Mouse (Mus musculus) urinary bladder, postnatal 10 days (tissue): ENCODE data around the gene Brinp2.

Source experiments
- DNase-seq: peaks from one replicate; pipeline ENCODE4 v3.0.0; 2022; ENCODE audit warnings: low spot score

Gene Brinp2

DNA sequence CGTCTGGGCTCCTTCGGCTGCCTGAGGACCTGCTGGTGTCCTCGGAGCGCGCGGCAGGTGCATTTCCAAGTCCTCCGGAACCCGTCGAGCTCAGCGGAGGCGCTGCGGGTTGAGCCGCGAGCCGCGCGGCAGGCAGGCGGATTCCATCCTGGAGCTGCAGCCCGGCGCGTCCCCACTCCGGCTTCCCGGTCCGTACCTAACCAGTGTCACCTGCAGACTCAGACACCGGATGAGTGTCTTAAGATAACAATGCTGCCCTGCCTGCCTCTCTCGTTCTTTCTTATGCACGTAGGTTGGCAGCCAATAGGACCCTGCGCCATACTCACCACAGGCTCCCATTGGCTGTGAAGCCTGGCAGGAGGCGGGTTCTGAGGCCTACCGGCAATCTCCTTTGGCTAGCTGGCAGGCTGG, at the start of gene Brinp2:
TSS of gene Brinp2 (minus strand) at position 276 of the 411 bp plus-strand sequence.
- no peak for DNase-seq

DNA sequence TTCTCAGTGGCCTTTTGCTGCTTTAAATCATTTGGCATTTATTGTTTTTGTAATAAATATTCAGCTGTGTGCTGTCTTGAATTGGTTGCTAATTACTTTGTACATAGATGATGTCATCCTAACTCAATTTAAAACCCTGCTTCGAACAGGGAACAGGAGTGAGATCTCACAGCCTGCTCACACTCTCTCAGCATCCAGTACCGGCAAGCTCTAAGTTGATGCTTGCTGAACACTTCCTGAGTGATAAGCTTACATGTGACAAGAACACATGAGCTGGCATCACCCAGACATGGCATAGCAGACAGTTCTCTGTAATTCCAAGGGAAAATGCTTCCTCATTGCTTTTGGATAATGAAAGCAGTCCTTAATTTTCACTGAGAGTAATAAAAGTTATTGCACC, 44.8 kb upstream of the Brinp2 start:
- no peak for DNase-seq

DNA sequence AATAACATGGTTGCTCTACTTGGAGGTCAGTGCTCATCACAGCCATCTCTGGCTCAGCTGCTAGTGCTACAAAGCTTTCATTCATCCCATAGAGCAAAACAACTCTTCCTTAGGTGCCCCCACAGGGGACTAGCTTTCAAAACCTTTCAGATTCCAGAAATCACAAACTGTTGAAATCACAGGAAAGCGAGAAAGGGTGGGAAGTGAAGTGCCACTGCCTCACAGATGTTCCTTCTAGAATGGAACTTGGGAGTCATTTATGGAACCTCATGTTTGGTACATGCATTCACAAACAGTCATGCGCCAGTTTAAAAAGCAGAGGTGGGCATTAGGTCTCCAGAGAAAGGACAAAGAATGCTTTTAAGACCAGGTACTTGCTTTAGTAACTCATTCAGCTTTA, 40.9 kb upstream of the Brinp2 start:
- DNase-seq, result no peak

DNA sequence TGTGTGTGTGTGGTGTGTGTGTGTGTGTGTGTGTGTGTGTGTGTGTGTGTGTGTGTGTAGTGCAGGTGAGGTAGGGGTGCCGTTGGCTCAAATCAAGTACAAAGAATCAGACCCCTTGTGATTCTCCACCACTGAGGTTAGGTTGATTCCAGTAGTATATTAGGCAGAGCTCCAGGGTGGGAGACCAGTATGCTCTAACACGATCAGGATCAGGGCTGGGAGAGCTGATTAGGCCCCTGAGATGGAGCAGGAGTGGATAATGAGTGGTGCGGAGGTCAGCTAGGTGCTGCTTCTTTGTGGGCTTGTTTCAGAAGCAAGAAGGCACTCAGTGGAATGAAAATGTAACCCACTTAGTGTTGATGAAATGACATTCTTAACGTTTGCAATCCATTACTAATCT, 34.6 kb upstream of the Brinp2 start:
- no peak for DNase-seq

DNA sequence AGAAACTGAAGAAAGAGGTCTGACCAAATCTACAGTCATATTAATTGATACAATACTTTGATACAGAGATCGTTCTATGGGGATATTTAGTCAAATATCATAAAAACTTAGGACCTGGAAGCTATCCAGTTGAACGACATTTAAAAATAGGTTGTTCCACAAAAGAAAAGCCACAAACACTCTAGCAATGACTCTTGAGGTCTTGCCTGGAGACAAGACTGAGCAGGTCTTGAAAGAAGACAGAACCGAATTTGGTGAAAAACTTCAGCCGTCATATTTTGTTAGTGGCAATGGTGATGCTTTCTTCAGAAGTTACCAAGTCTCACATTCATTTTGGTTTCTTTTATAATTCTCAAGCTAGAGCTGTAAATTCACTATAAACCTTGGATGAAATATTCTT, 32.9 kb upstream of the Brinp2 start:
- no peak for DNase-seq

DNA sequence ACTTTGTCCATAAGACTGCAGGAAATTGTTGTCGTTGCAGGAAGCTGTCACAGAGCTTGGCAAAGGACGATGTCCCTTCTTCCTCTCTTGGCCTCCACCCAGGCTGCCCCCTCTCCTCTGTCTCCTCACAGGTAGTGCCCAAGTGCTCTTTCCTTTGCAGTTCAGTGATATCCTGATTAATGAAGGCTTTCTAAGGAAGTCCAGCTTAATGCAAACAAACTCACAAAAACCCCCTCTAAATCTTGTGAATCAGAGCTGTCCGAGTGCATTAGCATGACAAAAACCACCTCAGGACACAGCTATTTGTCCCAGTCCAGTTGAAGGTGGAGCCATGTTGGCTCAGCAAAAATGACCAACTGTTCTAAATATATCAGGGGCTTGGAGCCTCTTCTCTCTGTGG, 30.7 kb upstream of the Brinp2 start:
- no peak for DNase-seq

DNA sequence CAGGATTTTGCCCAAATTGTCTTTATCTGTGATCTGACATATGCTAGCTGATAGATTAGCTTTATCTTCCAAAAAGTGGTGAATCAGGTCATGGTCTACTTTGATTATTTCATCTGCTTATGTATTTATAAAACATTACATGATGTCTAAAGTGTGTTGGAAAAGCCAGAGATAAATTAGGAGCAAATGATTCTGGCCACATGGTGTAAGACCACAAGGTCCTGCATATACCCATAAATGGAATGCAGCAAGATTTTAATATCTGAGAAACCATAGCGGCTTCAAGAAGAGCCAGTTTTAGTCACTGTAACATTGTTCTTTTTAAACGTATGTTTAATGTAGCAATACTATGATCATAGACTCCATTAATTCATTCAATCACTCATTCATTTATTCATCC, 29.2 kb upstream of the Brinp2 start:
- DNase-seq, result no peak

DNA sequence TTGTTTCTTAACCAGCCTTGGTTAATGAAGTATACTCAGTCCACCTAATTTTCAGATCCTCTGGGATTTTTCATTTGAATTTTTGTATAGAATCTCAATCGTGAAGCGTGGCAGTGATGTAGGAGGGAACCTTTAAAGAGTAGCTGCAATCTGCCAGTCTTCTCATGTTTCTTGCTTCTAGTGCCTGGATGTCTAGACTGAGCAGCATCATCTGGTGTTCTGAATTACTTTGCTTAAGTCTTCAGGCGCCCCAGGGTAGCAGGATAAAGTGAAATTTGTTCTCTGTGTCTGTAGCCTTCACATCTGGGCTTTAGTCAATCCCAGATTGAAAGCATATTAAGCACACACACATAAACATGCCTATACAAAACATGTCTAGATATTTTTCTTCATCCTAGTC, 27.1 kb upstream of the Brinp2 start:
- no peak for DNase-seq

DNA sequence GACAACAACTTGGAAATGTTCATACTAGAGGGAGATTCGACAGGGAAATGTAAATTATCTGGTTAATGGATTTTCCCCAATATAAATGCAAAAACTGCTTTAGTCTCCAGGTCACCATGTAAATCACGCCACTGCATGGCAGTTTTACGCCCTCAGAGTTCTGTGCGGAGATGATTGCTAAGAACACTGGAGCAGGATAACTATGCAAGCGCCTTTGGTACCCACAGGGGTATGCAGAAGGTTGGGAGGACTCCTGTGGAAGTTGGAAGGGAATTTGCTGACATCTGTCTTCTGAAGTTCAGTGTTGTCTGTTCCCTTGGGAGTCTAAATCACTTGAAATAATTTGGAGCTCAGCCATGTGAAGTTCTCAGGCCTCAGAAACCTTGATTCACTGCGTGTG, 26.2 kb upstream of the Brinp2 start:
- DNase-seq, result no peak

DNA sequence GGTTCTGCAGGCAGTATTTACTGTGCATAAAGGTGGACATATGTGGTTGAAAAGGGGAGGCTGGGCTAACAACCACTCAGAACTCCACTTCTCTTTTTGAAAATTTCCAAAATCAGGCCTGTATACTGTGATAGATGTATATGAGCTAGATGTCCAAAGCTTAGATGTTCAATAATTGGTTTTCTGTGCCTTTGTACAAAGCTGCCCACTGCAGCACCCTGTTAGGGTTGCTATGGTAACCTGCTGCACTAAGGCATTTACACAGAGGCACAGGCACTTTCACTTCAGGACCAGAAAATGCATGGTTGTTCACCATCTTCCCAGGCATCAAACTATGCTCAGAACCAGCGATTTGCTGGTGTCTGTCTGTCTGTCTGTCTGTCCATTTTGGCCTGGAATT, 8.3 kb upstream of the Brinp2 start:
- DNase-seq, result no peak

DNA sequence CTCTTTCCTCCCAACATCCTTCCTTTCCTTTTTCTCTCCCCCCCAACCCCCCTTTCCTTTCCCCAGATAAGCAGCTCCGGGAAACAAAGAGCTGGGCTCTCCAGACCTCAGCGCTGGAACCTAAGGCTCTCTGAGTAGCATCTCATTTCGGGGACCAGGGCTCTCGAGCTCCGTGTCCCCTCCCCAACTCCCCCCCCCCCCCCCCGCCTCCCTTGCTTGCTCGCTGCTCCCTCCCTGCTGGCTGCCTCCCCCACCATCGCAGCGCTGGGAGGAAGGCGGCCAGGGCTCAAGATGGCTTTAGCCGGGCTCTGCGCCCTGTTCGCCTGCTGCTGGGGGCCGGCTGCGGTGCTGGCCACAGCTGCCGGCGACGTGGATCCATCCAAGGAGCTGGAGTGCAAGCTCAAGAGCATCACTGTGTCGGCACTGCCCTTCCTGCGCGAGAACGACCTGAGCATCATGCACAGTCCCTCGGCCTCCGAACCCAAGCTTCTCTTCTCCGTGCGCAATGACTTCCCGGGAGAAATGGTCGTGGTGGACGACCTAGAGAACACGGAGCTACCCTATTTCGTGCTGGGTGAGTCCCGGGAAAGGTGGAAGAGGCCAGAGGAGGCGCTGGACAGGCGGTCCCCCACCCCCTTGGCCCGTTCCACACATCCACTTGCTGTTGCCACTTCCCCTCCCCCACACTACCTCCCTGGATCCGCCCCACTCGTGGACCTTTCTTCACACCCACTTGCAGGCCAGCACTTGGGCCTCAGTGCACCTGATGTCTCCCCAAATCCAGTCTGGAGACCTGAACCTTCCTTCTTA, 6.4 kb upstream of the Brinp2 start:
- DNase-seq, result no peak

DNA sequence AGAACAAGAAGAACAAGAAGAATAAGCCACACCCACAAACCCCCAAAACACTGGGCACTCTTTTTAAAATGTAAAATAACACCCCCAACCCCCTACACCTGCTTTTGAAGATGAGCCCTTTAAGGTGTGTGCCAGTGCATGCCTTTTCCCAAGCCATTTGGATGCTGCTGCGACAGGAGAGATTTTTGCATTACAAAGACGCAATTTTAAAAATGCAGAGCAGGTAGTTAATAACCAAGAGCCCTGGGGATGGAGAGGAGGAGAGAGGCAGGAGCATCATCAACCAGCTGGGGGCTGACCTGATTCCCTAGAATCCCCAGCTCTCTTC, 5.8 kb upstream of the Brinp2 start, which contains the start of gene Astn1:
TSS of gene Astn1 (plus strand) at position 310 of the 328 bp plus-strand sequence.
- no peak for DNase-seq

DNA sequence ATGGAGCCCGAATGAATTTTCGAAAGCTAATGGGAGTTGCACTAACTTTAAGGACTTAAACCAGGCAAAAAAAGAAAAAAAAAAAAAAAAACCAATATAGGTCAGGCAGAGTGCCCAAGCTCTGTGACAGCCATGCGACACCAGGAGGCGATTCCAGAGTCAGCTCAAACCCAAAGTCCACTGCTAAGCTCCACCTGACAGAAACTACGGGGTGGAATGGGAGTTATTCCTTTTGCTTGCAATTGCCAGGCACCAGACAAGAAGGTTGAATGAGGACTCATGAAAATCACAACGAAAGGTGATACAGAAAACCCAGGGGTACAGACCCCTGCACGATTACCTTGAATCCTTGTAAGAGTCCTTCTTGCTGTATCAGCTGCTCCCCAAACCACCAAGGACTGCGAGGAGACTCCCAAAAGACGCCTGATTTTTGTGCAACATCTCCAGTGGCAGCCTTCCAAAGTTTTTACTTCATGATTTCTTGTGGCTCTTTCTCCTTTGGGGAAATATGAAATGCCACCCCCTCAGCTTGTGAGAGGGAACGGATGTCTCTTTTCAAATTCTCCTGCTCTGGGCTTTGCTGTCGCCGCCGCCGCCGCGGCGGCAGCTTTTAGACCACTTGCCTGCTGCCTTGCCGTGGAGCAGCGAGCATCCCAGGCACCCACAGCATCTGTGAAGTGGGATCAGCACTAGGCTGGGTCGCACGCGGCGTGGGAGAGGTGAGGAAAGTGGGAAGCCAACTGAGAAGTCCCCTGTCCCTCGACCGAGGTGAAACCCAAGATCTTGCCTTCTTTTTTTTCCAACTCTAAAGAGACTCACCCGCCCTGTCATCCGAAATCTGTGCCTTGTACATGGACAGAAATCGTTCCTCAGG, 712 bp downstream of the Brinp2 start:
- no peak for DNase-seq

DNA sequence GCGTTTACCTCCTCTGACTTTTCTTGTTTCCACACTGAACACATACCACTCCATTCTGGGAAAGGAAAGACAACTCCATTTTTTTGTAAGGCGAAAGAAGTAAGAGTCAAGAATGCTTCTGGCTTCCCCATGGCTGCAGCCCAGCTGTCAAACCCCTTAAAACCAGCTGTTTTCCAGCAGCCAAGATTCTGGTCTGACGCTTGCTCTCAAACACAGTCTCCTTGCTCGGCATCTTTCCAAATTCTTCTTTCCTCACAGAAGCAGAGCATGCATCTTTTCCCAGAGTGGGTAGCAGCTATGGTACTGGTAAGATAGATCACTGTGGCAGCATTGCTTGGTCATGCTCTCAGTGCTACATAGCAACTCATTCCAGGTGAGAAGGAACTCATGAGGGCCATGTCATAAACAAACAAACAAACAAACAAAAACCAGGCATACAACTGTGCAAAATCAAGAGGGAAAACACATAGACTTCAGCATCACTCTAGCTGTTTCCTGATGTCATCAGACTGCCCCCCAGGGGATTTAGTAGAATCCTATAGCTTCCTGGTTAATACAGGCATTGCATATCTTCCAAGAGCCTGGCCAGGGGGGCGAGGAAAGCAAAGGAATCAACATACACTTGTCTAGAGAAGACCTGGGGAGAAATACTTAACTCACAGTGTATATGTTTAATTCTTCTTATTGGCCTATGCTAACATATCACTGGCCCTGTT, 2.3 kb downstream of the Brinp2 start:
- DNase-seq, result no peak

DNA sequence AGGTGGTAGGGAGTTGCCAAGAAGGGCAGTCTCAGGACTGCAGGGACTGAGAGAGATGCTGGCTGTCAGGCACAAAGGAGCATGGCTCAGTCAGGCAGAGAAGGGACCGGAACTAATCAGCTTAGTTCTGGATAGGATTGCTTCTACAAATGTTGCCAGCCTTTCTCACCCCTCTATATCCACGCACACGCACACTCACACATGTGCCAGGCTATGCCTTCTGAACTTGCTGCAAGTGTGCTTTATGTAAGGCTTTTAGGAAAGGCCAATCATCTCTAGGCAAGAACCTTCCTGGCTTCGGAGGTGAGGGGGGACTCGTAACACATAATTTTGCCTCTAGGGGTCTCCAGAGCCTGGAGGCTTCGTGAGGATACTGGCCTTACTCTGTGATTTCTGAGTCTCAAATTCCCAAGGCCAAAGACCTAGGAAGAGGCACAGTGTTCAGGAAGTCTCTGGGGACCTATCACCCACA, 12.8 kb downstream of the Brinp2 start:
- no peak for DNase-seq

DNA sequence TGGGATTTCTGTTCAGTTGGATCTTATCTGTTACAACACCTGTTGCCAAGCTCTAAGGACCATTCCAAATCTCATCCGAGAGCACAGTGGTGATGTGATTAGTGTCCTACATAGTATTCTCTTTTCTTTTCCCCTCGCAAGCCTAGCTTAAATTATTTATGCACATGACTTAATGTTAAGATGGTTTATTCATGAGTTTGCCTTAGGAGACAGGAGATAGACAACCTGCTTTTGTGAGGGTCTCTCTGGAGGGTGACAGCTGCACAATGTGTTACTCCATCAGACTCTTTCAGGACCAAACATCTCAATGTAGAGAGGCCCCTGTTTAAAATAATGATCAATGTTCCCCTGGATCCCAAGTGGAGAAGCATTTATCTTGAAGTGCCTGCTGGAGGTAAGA, 27.3 kb downstream of the Brinp2 start:
- no peak for DNase-seq

DNA sequence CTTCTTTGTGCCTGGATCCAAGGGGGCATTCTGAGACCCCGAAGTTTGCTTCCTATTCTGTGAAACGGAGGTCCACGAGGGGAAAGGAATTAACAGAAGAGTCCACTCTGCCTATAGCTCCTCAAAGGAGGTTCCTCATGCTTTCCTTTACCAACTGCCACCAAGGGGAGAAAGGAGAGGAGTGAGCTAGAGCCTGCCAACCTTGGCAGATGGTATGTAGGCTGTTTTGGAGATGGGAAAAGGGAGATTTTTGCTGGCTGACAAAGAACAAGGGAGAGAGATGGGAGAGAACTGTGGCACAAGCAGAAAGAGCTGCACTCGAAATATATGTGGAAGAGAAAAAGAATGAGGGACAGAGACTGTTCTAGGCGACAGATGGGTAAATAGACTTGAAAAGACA, 28.0 kb downstream of the Brinp2 start:
- DNase-seq, result no peak

DNA sequence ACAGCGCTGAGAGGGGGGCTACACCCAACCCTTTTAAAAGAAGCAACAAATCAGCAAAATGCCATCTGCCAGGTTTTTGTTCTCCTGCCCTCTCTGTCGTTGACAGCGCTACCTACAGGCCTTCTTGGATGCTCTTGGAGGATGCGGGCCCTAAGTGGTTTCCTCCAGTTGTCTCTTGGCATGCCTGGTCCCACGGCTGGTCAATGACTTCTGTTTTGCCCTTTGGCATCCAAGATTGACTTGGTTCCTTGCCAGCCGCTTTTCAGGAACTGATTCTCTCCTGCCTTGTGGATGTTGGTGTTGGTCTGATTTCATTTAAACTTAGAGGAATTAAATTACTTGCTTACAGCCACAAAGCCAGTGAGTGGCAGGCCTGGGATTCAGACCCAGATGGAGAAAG, 32.8 kb downstream of the Brinp2 start:
- DNase-seq, result no peak

DNA sequence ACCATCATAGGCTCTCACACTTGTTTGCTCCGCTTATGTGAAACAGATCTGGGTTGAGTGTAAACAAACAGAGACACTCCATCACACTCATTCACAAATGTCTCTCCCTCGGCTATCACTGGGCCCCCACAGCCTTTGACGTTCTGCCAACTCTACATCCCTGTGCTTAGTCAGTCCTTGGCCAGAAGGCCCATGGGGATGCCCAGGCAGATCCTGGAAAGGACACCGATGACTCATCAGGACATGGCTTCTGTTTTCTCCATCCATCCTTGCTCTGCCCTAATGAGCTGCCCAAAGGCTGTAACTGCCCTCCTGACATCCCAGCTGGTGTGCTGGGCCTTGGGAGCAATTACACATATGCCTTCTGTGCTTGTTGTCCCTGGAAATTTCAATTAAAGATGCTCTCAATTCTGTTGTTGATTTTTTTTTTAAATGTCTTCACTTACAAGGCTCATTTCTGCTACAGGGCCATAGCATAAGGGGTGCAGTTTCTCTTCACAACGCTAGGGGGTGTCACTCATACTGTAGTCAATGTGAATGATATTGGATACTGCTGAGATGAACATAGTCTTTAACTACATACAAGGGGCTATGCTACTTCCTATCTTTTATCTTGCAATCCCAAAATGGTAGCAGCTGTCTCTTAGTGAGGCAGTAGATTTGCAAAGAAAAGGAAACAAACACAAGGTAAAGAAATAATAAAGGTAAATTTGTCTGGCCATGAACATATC, 45.5 kb downstream of the Brinp2 start:
- no peak for DNase-seq

DNA sequence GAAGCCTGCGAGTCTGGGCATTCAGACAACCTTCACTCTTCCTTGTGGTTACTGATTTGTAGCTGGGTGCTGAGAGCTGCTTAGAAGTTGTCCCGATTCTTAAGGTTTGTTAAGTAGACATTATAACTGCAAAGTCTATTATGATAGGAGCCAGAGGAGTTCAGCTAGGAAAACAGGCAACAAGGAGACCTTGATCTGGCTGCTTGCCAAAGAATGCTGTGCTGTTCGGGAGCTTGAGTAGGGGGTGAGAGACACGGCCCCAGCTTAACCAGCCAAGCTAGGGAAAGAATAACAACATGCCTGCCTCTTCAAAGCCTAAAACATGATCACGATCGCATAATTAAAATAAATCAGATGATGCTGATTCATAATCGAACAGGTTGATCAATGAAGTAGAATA, 59.1 kb downstream of the Brinp2 start:
- DNase-seq, result no peak

DNA sequence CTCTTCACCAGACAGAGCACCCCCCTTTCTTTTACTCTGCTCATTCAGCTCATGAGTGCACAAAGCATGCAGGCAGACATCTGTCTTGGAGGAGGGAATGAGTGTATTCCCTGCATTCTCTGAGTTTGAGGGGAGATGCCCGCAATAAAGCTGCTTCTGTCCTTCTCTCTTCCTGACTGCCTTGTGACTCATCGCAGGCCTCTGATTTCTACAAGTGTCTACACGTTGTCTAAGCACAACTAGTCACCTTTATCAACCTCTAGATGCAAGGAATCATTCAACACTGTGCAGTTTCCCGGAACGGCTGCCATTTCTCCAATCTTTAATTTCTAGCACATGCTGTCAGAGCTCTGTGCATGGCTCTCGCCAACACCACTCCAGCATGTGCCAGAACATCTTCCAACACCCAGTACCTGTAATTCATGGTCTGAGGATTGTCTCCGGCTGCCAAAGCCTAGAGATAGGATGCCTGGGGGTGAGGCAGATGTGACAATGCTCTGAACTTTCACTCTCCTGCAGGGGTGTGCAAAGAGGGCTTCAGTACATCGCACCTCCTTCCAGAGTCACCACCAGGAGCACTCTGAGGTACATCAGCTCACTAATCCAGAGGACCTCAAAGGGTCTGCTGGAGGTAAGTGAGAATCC, 59.7 kb downstream of the Brinp2 start:
- no peak for DNase-seq
